Mouse (Mus musculus): ENCODE results near the gene Tcf7l1. TPM values are rescaled to one million over a fixed set of nuclear protein-coding genes. Genes with fewer than 3 reads are reported as not detected.

Gene Tcf7l1
- polyA plus RNA-seq, 2 experiments: 3.1 TPM

- H3K27ac ChIP-seq: no peak overlapping the region
- ATAC-seq (ENCODE audit: insufficient read depth): no peak
- H3K36me3 ChIP-seq (replicated peaks; ENCODE audit: control insufficient read depth, insufficient read depth, low read depth): no peaks in the 10 kb centered on the region
- H3K27me3 ChIP-seq (ENCODE audit: control insufficient read depth, insufficient read depth, low read length): no peaks in the 10 kb centered on the region
- no peaks in the 10 kb centered on the region for H3K9me3 ChIP-seq (ENCODE audit: control insufficient read depth, low read length)
- H3K9ac ChIP-seq (replicated peaks): no peak overlapping the region
- H3K4me3 ChIP-seq (ENCODE audit: insufficient read depth in 1 of 2, low read depth in 2 of 2, low read length in 2 of 2): no peak overlapping the region
- H3K4me2 ChIP-seq (ENCODE audit: low read depth): no peak overlapping the region
- no peak for DNase-seq (ENCODE audit: low read depth in 3 of 3, low spot score in 3 of 3)
- 64% methylated on average over 9 of the region's 9 CpGs for WGBS (ENCODE audit: insufficient replicate concordance)
- H3K4me1 ChIP-seq (replicated peaks; ENCODE audit: control insufficient read depth in 2 of 2, insufficient read depth in 2 of 2, low read length in 1 of 2): peaks cover 0 to 9% of the 10 kb centered on the region in 2 experiments; a peak in 2 of 4 replicates
- no peak for TF ChIP-seq CTCF (IDR thresholded peaks at IDR 0.05; ENCODE audit: low read depth)
- TF ChIP-seq EP300 (IDR thresholded peaks at IDR 0.05; ENCODE audit: low read depth): no peak
Observed at GRCm38 (mm10) chr6:72768097-72768496, 21.0 kb downstream of the Tcf7l1 start.

GRCm38 (mm10) chr6:72763616-72764015 is 25.4 kb downstream of the Tcf7l1 start:
- Histone ChIP-seq H3K4me1 (replicated peaks; ENCODE audit: control insufficient read depth in 2 of 2, insufficient read depth in 2 of 2, low read length in 1 of 2) (no peaks in the 10 kb centered on the region), H3K9ac (replicated peaks) (no peak overlapping the region), H3K27me3 (ENCODE audit: control insufficient read depth, insufficient read depth, low read length) (no peaks in the 10 kb centered on the region), H3K27ac (no peak overlapping the region), H3K4me3 (ENCODE audit: insufficient read depth in 1 of 2, low read depth in 2 of 2, low read length in 2 of 2) (no peak overlapping the region), H3K9me3 (ENCODE audit: control insufficient read depth, low read length) (no peaks in the 10 kb centered on the region), H3K4me2 (ENCODE audit: low read depth) (no peak overlapping the region), H3K36me3 (replicated peaks; ENCODE audit: control insufficient read depth, insufficient read depth, low read depth) (no peaks in the 10 kb centered on the region)
- WGBS (ENCODE audit: insufficient replicate concordance): 59% methylated on average over 11 of the region's 11 CpGs
- DNase-seq (ENCODE audit: low read depth in 3 of 3, low spot score in 3 of 3): no peak
- no peak for TF ChIP-seq EP300 (IDR thresholded peaks at IDR 0.05; ENCODE audit: low read depth)
- no peak for TF ChIP-seq CTCF (IDR thresholded peaks at IDR 0.05; ENCODE audit: low read depth)
- ATAC-seq (ENCODE audit: insufficient read depth): no peak

DNA sequence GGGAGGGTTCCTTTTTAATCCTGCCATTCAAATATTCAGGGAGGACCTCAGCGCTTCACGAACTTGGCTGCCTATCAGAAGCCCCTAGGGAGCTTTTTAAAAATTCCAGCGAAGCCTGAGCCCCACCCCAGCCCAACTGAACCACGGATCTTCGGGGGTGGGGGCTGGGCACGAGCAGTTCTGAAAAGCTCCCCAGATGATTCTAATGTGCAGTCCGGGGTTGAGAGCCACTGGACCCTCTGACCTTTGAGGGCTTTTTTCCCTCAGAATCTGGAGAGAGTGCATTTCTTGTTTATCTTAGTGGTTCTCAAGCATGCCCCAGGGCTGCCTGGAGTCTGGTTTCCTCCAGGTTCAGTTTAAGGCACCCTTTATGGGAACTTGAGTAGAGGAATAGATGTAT is 27.4 kb downstream of the Tcf7l1 start:
- no peak overlapping the region for H3K27ac ChIP-seq
- no peak overlapping the region for H3K9ac ChIP-seq (replicated peaks)
- H3K36me3 ChIP-seq (replicated peaks; ENCODE audit: control insufficient read depth, insufficient read depth, low read depth): no peaks in the 10 kb centered on the region
- no peak for TF ChIP-seq CTCF (IDR thresholded peaks at IDR 0.05; ENCODE audit: low read depth)
- TF ChIP-seq EP300 (IDR thresholded peaks at IDR 0.05; ENCODE audit: low read depth): no peak
- no peaks in the 10 kb centered on the region for H3K27me3 ChIP-seq (ENCODE audit: control insufficient read depth, insufficient read depth, low read length)
- H3K4me1 ChIP-seq (replicated peaks; ENCODE audit: control insufficient read depth in 2 of 2, insufficient read depth in 2 of 2, low read length in 1 of 2): no peaks in the 10 kb centered on the region
- no peak for DNase-seq (ENCODE audit: low read depth in 3 of 3, low spot score in 3 of 3)
- no peak for ATAC-seq (ENCODE audit: insufficient read depth)
- H3K4me3 ChIP-seq (ENCODE audit: insufficient read depth in 1 of 2, low read depth in 2 of 2, low read length in 2 of 2): no peak overlapping the region
- H3K9me3 ChIP-seq (ENCODE audit: control insufficient read depth, low read length): no peaks in the 10 kb centered on the region
- H3K4me2 ChIP-seq (ENCODE audit: low read depth): no peak overlapping the region
- 46% methylated on average over 7 of the region's 7 CpGs for WGBS (ENCODE audit: insufficient replicate concordance)

GRCm38 (mm10) chr6:72758239-72759017 is 30.6 kb downstream of the Tcf7l1 start:
- 16% methylated on average over 10 of the region's 10 CpGs for WGBS (ENCODE audit: insufficient replicate concordance)
- TF ChIP-seq CTCF (IDR thresholded peaks at IDR 0.05; ENCODE audit: low read depth) (no peak), EP300 (IDR thresholded peaks at IDR 0.05; ENCODE audit: low read depth) (no peak)
- Histone ChIP-seq H3K4me1 (replicated peaks; ENCODE audit: control insufficient read depth in 2 of 2, insufficient read depth in 2 of 2, low read length in 1 of 2) (no peaks in the 10 kb centered on the region; a peak in 1 of 4 replicates), H3K27ac (no peak overlapping the region), H3K9me3 (ENCODE audit: control insufficient read depth, low read length) (no peaks in the 10 kb centered on the region), H3K36me3 (replicated peaks; ENCODE audit: control insufficient read depth, insufficient read depth, low read depth) (no peaks in the 10 kb centered on the region), H3K4me2 (ENCODE audit: low read depth) (no peak overlapping the region), H3K4me3 (ENCODE audit: insufficient read depth in 1 of 2, low read depth in 2 of 2, low read length in 2 of 2) (no peak overlapping the region), H3K9ac (replicated peaks) (no peak overlapping the region), H3K27me3 (ENCODE audit: control insufficient read depth, insufficient read depth, low read length) (no peaks in the 10 kb centered on the region)
- ATAC-seq (ENCODE audit: insufficient read depth): no peak
- no peak for DNase-seq (ENCODE audit: low read depth in 3 of 3, low spot score in 3 of 3)

GRCm38 (mm10) chr6:72755267-72755889 is 33.7 kb downstream of the Tcf7l1 start:
- no peak for DNase-seq (ENCODE audit: low read depth in 3 of 3, low spot score in 3 of 3)
- WGBS (ENCODE audit: insufficient replicate concordance): 59% methylated on average over 14 of the region's 14 CpGs
- Histone ChIP-seq H3K36me3 (replicated peaks; ENCODE audit: control insufficient read depth, insufficient read depth, low read depth) (no peaks in the 10 kb centered on the region), H3K9me3 (ENCODE audit: control insufficient read depth, low read length) (no peaks in the 10 kb centered on the region), H3K27me3 (ENCODE audit: control insufficient read depth, insufficient read depth, low read length) (no peaks in the 10 kb centered on the region), H3K27ac (no peak overlapping the region), H3K4me3 (ENCODE audit: insufficient read depth in 1 of 2, low read depth in 2 of 2, low read length in 2 of 2) (no peak overlapping the region), H3K9ac (replicated peaks) (no peak overlapping the region), H3K4me2 (ENCODE audit: low read depth) (no peak overlapping the region), H3K4me1 (replicated peaks; ENCODE audit: control insufficient read depth in 2 of 2, insufficient read depth in 2 of 2, low read length in 1 of 2) (no peaks in the 10 kb centered on the region; a peak in 1 of 4 replicates)
- no peak for ATAC-seq (ENCODE audit: insufficient read depth)
- no peak for TF ChIP-seq EP300 (IDR thresholded peaks at IDR 0.05; ENCODE audit: low read depth)
- TF ChIP-seq CTCF (IDR thresholded peaks at IDR 0.05; ENCODE audit: low read depth): no peak
